Mouse (Mus musculus) intestine, embryonic 15.5 days (tissue): Measurements from ENCODE around the gene Cfc1. TPM values are rescaled to one million over a fixed set of nuclear protein-coding genes. Genes with fewer than 3 reads are reported as not detected.
A peak's percentile ranks its signal among the peaks of the same experiment; 100 is the strongest.
"Not testable (repeated sequence)": the region's sequence is repeated elsewhere in the genome, so short reads cannot be mapped to it uniquely, and the experiment has no call there.

Source experiments
- ATAC-seq: fragments of 200-750 bp; cut with Nextera tagmentation; 2 replicates; pipeline ENCODE4 v1.8.0; 2017; ENCODE audit warnings: moderate TSS enrichment, moderate library complexity
- H3K27ac ChIP-seq: fragments of 300-500 bp; sonication (generic); 2 replicates; pipeline ENCODE4 v1.5.1; 2015; ENCODE audit warnings: mild to moderate bottlenecking, inconsistent platforms
- H3K27me3 ChIP-seq: fragments of 300-500 bp; sonication (generic); replicated peaks from 2 replicates; pipeline ENCODE4 v1.6.1; 2015; ENCODE audit warnings: inconsistent platforms
- H3K36me3 ChIP-seq: fragments of 300-500 bp; sonication (generic); 2 replicates; pipeline ENCODE4 v1.6.1; 2015; ENCODE audit warnings: inconsistent platforms
- H3K4me1 ChIP-seq: fragments of 300-500 bp; sonication (generic); replicated peaks from 2 replicates; pipeline ENCODE4 v1.6.1; 2015; ENCODE audit warnings: inconsistent platforms
- H3K4me2 ChIP-seq: fragments of 300-500 bp; sonication (generic); replicated peaks from 2 replicates; pipeline ENCODE4 v1.6.1; 2015; ENCODE audit warnings: mild to moderate bottlenecking, inconsistent platforms
- H3K4me3 ChIP-seq: fragments of 300-500 bp; sonication (generic); replicated peaks from 2 replicates; pipeline ENCODE4 v1.5.1; 2015; ENCODE audit warnings: inconsistent platforms
- H3K9ac ChIP-seq: fragments of 300-500 bp; sonication (generic); 2 replicates; pipeline ENCODE4 v1.6.1; 2015; ENCODE audit warnings: inconsistent platforms
- H3K9me3 ChIP-seq: fragments of 300-500 bp; sonication (generic); 2 replicates; pipeline ENCODE4 v1.6.1; 2016; ENCODE audit warnings: inconsistent platforms
- WGBS: fragments of 180-500 bp; shearing (Covaris S2); methylation state at CpG from one replicate; pipeline ENCODE4 v1.1.7; 2015; 5-methylcytosine and 5-hydroxymethylcytosine counted together
- polyA plus RNA-seq: library from polyadenylated mRNA; unstranded; fragments of >200 nt; fragmentation: Nextera tagmentation; extraction: Ambion mirVana; gene quantifications from 2 replicates; pipeline ENCODE4 v1.2.1, GENCODE M21; 2015

Cfc1 gene
- polyA plus RNA-seq, 1 experiment from 2014 or later, result not detected

GRCm38 (mm10) chr1:34517297-34517696 is 18.2 kb upstream of the Cfc1 start:
- H3K4me3 ChIP-seq, H3K4me1 ChIP-seq, H3K27me3 ChIP-seq, H3K9ac ChIP-seq, ATAC-seq, H3K4me2 ChIP-seq, H3K36me3 ChIP-seq, H3K27ac ChIP-seq, H3K9me3 ChIP-seq: not testable (repeated sequence)
- WGBS, result 36% methylated on average over 6 of the region's 6 CpGs

- not testable (repeated sequence) for H3K9me3 ChIP-seq, H3K9ac ChIP-seq, H3K27me3 ChIP-seq, ATAC-seq, H3K27ac ChIP-seq, H3K4me1 ChIP-seq, H3K4me2 ChIP-seq, H3K36me3 ChIP-seq, H3K4me3 ChIP-seq
- WGBS, result 22% methylated on average over 1 of the region's 1 CpGs
Observed at GRCm38 (mm10) chr1:34517797-34518196, 17.7 kb upstream of the Cfc1 start.

GRCm38 (mm10) chr1:34518259-34518658 is 17.2 kb upstream of the Cfc1 start:
- H3K27me3 ChIP-seq, result no peaks in the 10 kb centered on the region
- H3K27ac ChIP-seq, result no peak overlapping the region
- no peak for ATAC-seq
- no peaks in the 10 kb centered on the region for H3K36me3 ChIP-seq
- no peak overlapping the region for H3K4me2 ChIP-seq
- no peak overlapping the region for H3K9ac ChIP-seq
- no peaks in the 10 kb centered on the region for H3K4me1 ChIP-seq
- H3K9me3 ChIP-seq, result no peaks in the 10 kb centered on the region
- no peak overlapping the region for H3K4me3 ChIP-seq
- 81% methylated on average over 1 of the region's 1 CpGs for WGBS

- 74% methylated on average over 6 of the region's 6 CpGs for WGBS
- H3K4me3 ChIP-seq, result no peak overlapping the region
- no peaks in the 10 kb centered on the region for H3K4me1 ChIP-seq
- no peaks in the 10 kb centered on the region for H3K27me3 ChIP-seq
- no peaks in the 10 kb centered on the region for H3K36me3 ChIP-seq
- ATAC-seq, result no peak
- no peak overlapping the region for H3K27ac ChIP-seq
- no peak overlapping the region for H3K4me2 ChIP-seq
- no peak overlapping the region for H3K9ac ChIP-seq
- no peaks in the 10 kb centered on the region for H3K9me3 ChIP-seq
Observed at GRCm38 (mm10) chr1:34522205-34522849, 13.1 kb upstream of the Cfc1 start.

- Histone ChIP-seq H3K9me3 (no peaks in the 10 kb centered on the region), H3K4me1 (no peaks in the 10 kb centered on the region), H3K9ac (no peak overlapping the region), H3K27me3 (no peaks in the 10 kb centered on the region), H3K36me3 (no peaks in the 10 kb centered on the region), H3K4me3 (no peak overlapping the region), H3K4me2 (no peak overlapping the region), H3K27ac (no peak overlapping the region)
- no peak for ATAC-seq
- WGBS, result 69% methylated on average over 3 of the region's 3 CpGs
Observed at GRCm38 (mm10) chr1:34522850-34523244, 12.6 kb upstream of the Cfc1 start.

GRCm38 (mm10) chr1:34523647-34524046 is 11.8 kb upstream of the Cfc1 start:
- WGBS, result 81% methylated on average over 3 of the region's 3 CpGs
- H3K27me3 ChIP-seq, result no peaks in the 10 kb centered on the region

GRCm38 (mm10) chr1:34534574-34534973 is 874 bp upstream of the Cfc1 start:
- H3K27me3 ChIP-seq, result peaks cover 24% of the 10 kb centered on the region
- not testable (repeated sequence) for H3K36me3 ChIP-seq, H3K9ac ChIP-seq, H3K4me2 ChIP-seq, H3K27ac ChIP-seq, ATAC-seq, H3K4me1 ChIP-seq, H3K4me3 ChIP-seq, H3K9me3 ChIP-seq
- 28% methylated on average over 3 of the region's 3 CpGs for WGBS

More at GRCm38 (mm10) chr1:34523647-34524046, 11.8 kb upstream of the Cfc1 start:
- Histone ChIP-seq H3K36me3 (no peaks in the 10 kb centered on the region), H3K4me2 (no peak overlapping the region), H3K4me1 (no peaks in the 10 kb centered on the region), H3K9me3 (no peaks in the 10 kb centered on the region), H3K9ac (no peak overlapping the region), H3K27ac (no peak overlapping the region), H3K4me3 (no peak overlapping the region)
- no peak for ATAC-seq

GRCm38 (mm10) chr1:34536291-34536766 is 881 bp downstream of the Cfc1 start:
- Histone ChIP-seq H3K4me2 (peak overlapping the region; percentile 56), H3K36me3 (no peaks in the 10 kb centered on the region), H3K4me3 (0 out of 2 replicates have a peak overlapping the region, but pooled peaks have one; percentile 6), H3K9ac (no peak overlapping the region), H3K9me3 (no peaks in the 10 kb centered on the region), H3K27me3 (peaks cover 24% of the 10 kb centered on the region), H3K27ac (no peak overlapping the region), H3K4me1 (0 out of 2 replicates have a peak, but pooled peaks cover 7% of the 10 kb centered on the region)
- WGBS, result 2% methylated on average over 14 of the region's 14 CpGs
- no peak for ATAC-seq

GRCm38 (mm10) chr1:34536767-34537485 is 1.5 kb downstream of the Cfc1 start:
- Histone ChIP-seq H3K27me3 (peaks cover 24% of the 10 kb centered on the region), H3K4me2 (peak overlapping the region; percentile 56), H3K9ac (no peak overlapping the region), H3K36me3 (no peaks in the 10 kb centered on the region), H3K27ac (no peak overlapping the region), H3K4me3 (peak overlapping the region; percentile 23), H3K4me1 (0 out of 2 replicates have a peak, but pooled peaks cover 7% of the 10 kb centered on the region), H3K9me3 (no peaks in the 10 kb centered on the region)
- WGBS, result 6% methylated on average over 16 of the region's 16 CpGs
- ATAC-seq, result peak; percentile 75

GRCm38 (mm10) chr1:34547074-34547473 is 11.6 kb downstream of the Cfc1 start:
- Histone ChIP-seq H3K9me3 (no peaks in the 10 kb centered on the region), H3K4me3 (no peak overlapping the region), H3K27me3 (no peaks in the 10 kb centered on the region), H3K4me2 (no peak overlapping the region), H3K36me3 (no peaks in the 10 kb centered on the region), H3K9ac (no peak overlapping the region), H3K27ac (no peak overlapping the region), H3K4me1 (no peaks in the 10 kb centered on the region)
- ATAC-seq, result no peak
- WGBS, result 81% methylated on average over 1 of the region's 1 CpGs

- no peak overlapping the region for H3K27ac ChIP-seq
- no peaks in the 10 kb centered on the region for H3K36me3 ChIP-seq
- H3K4me1 ChIP-seq, result no peaks in the 10 kb centered on the region
- H3K27me3 ChIP-seq, result no peaks in the 10 kb centered on the region
- no peak overlapping the region for H3K4me3 ChIP-seq
- H3K9me3 ChIP-seq, result no peaks in the 10 kb centered on the region
- no peak overlapping the region for H3K9ac ChIP-seq
- H3K4me2 ChIP-seq, result no peak overlapping the region
- no peak for ATAC-seq
- 81% methylated on average over 1 of the region's 1 CpGs for WGBS
Observed at GRCm38 (mm10) chr1:34553690-34554089, 18.2 kb downstream of the Cfc1 start.

GRCm38 (mm10) chr1:34554275-34554674 is 18.8 kb downstream of the Cfc1 start:
- WGBS, result 85% methylated on average over 7 of the region's 7 CpGs
- no peak overlapping the region for H3K4me2 ChIP-seq
- H3K27me3 ChIP-seq, result no peaks in the 10 kb centered on the region
- no peak overlapping the region for H3K4me3 ChIP-seq
- H3K4me1 ChIP-seq, result no peaks in the 10 kb centered on the region
- H3K9ac ChIP-seq, result no peak overlapping the region
- H3K27ac ChIP-seq, result no peak overlapping the region
- H3K9me3 ChIP-seq, result no peaks in the 10 kb centered on the region
- no peaks in the 10 kb centered on the region for H3K36me3 ChIP-seq
- ATAC-seq, result no peak

- Histone ChIP-seq H3K4me1 (no peaks in the 10 kb centered on the region), H3K36me3 (no peaks in the 10 kb centered on the region), H3K4me2 (no peak within 1 kb of the TSS), H3K9me3 (no peaks in the 10 kb centered on the region), H3K27me3 (no peaks in the 10 kb centered on the region), H3K27ac (no peak within 1 kb of the TSS), H3K4me3 (no peak within 1 kb of the TSS), H3K9ac (no peak within 1 kb of the TSS)
- ATAC-seq, result no peak
- 85% methylated on average over 15 of the region's 15 CpGs for WGBS
Observed at GRCm38 (mm10) chr1:34560843-34561242, 25.4 kb downstream of the Cfc1 start, which contains the start of gene Prss40. Gene Prss40, minus strand, starts transcription at chr1:34560943.
